Mouse (Mus musculus): Measurements from ENCODE around the gene Kcnk5.

The Kcnk5 gene

GRCm38 (mm10) chr14:20165413-20165812 lies 16.2 kb downstream of the Kcnk5 start:
- no peak for DNase-seq (ENCODE audit: low spot score)

- DNase-seq (ENCODE audit: low spot score) = no peak
Measured at GRCm38 (mm10) chr14:20164438-20164837, 17.2 kb downstream of the Kcnk5 start.

GRCm38 (mm10) chr14:20162686-20163085 lies 18.9 kb downstream of the Kcnk5 start:
- no peak for DNase-seq (ENCODE audit: low spot score)

- no peak for DNase-seq (ENCODE audit: low spot score)
Measured at GRCm38 (mm10) chr14:20158727-20159681, 22.6 kb downstream of the Kcnk5 start.

- no peak for DNase-seq (ENCODE audit: low spot score)
Measured at GRCm38 (mm10) chr14:20157595-20157994, 24.0 kb downstream of the Kcnk5 start.

- no peak for DNase-seq (ENCODE audit: low spot score)
Measured at GRCm38 (mm10) chr14:20155718-20156117, 25.9 kb downstream of the Kcnk5 start.

GRCm38 (mm10) chr14:20154937-20155336 lies 26.7 kb downstream of the Kcnk5 start:
- DNase-seq (ENCODE audit: low spot score) = no peak

GRCm38 (mm10) chr14:20154245-20154644 lies 27.4 kb downstream of the Kcnk5 start:
- no peak for DNase-seq (ENCODE audit: low spot score)

GRCm38 (mm10) chr14:20149127-20150080 lies 32.2 kb downstream of the Kcnk5 start:
- no peak for DNase-seq (ENCODE audit: low spot score)

- DNase-seq (ENCODE audit: low spot score) = no peak
Measured at GRCm38 (mm10) chr14:20148514-20148913, 33.1 kb downstream of the Kcnk5 start.

- DNase-seq (ENCODE audit: low spot score) = no peak
Measured at GRCm38 (mm10) chr14:20147854-20148253, 33.8 kb downstream of the Kcnk5 start.

- DNase-seq (ENCODE audit: low spot score) = no peak
Measured at GRCm38 (mm10) chr14:20144093-20144492, 37.5 kb downstream of the Kcnk5 start.

GRCm38 (mm10) chr14:20138484-20139355 lies 42.9 kb downstream of the Kcnk5 start, which contains the start of gene Saysd1:
TSS of gene Saysd1 (minus strand) at chr14:20138534.
- DNase-seq (ENCODE audit: low spot score) = no peak

GRCm38 (mm10) chr14:20134965-20135671 lies 46.5 kb downstream of the Kcnk5 start:
- no peak for DNase-seq (ENCODE audit: low spot score)

- DNase-seq (ENCODE audit: low spot score) = no peak
Measured at GRCm38 (mm10) chr14:20128162-20128561, 53.4 kb downstream of the Kcnk5 start.

GRCm38 (mm10) chr14:20127406-20128087 lies 54.1 kb downstream of the Kcnk5 start:
- no peak for DNase-seq (ENCODE audit: low spot score)

- no peak for DNase-seq (ENCODE audit: low spot score)
Measured at GRCm38 (mm10) chr14:20120868-20121267, 60.7 kb downstream of the Kcnk5 start.

- no peak for DNase-seq (ENCODE audit: low spot score)
Measured at GRCm38 (mm10) chr14:20120012-20120411, 61.6 kb downstream of the Kcnk5 start.

GRCm38 (mm10) chr14:20116149-20116605 lies 65.4 kb downstream of the Kcnk5 start:
- no peak for DNase-seq (ENCODE audit: low spot score)

- DNase-seq (ENCODE audit: low spot score) = no peak
Measured at GRCm38 (mm10) chr14:20114951-20115350, 66.7 kb downstream of the Kcnk5 start.

Data from layer of hippocampus, adult 9-10 months (tissue).